Mouse (Mus musculus) mesoderm, embryonic 11.5 days (tissue): ENCODE measurements around the gene Cltrn.
A peak's percentile ranks its signal among the peaks of the same experiment; 100 is the strongest.

ENCODE experiments used
- DNase-seq: peaks from one replicate; pipeline ENCODE4 v3.0.0-alpha.2; 2012; ENCODE audit warnings: low read depth, low spot score

Cltrn gene

GRCm38 (mm10) chrX:164088582-164088981 lies at the start of gene Cltrn:
Cltrn (plus strand) TSS chrX:164088830.
- DNase-seq: no peak

- no peak for DNase-seq
Measured at GRCm38 (mm10) chrX:164038882-164039281, 49.7 kb upstream of the Cltrn start.

DNA sequence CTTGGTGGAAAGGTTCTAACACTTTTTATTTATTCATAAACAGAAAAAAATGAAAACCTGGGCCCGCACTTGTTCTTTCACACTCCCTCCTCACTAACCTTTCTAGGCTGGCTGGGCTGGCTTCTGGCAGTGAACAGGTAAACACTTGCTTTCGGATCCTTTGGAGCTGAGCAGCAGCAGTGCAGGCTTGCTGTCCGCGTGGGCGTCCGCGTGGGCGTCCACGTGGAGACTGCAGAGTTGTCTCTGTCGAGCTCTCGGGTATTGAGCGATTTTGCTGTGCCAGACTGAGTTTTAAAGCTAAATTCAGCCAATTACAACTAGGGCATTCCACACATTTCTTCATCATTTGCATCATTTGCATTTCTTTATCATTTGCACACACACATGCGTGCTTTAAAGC lies 46.6 kb upstream of the Cltrn start:
- no peak for DNase-seq

DNA sequence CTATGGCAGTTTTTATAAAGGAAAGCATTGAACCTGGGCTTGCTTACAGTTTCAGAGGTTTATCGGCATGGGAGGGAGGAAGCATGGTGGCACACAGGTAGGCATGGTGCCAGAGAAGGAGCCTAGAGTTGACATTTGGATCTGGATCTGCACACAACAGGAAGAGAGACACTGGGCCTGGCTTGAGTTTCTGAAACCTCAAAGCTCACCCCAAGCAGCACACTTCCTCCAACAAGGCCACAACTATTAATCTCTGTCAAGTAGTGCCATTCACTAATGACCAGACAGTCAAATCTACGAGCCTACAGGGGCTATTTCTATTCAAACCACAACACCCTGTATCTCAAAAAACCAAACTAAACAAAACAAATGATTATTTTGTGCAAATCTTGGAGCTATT lies 41.9 kb upstream of the Cltrn start:
- DNase-seq: no peak

GRCm38 (mm10) chrX:164055726-164056125 lies 32.9 kb upstream of the Cltrn start:
- no peak for DNase-seq

DNA sequence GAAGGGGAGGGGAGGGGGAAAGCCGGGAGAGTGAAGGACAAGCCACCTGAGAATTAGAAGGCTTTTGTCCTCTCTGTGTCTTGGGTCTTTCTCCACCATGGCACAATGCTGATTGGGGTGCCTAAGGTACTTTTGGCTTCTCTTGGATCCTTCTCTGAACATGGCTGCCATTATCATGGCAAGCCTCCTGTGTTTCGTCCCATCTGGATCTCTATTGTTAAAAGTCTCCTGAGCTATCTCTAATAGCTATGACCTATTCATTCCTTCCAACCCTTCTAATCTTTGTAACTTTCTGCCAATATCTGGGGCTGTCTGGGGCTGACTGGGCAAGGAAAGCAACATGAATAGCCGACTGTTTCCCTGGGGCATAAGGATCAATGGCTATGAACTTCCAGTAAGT lies 30.1 kb upstream of the Cltrn start:
- no peak for DNase-seq

DNA sequence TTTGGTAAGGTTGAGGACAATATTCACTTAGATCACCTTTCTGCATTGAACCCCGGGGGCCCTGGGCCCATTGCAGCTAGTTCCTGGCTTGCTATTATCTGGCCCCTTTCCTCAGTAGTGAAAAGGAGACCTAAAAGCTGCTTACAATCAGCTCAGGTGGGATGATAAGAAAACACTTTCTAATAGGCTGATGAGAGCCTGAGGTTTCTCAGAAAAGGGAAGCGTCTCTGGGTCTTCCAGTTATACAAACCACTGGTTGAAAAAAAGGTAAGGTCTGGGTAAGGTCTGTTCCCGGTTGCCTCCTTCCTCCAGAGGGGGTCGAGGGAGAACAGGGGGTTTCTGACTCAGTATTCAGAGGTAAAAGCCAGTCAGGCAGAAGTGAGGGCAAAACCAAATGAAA lies 29.6 kb upstream of the Cltrn start:
- DNase-seq: no peak

DNA sequence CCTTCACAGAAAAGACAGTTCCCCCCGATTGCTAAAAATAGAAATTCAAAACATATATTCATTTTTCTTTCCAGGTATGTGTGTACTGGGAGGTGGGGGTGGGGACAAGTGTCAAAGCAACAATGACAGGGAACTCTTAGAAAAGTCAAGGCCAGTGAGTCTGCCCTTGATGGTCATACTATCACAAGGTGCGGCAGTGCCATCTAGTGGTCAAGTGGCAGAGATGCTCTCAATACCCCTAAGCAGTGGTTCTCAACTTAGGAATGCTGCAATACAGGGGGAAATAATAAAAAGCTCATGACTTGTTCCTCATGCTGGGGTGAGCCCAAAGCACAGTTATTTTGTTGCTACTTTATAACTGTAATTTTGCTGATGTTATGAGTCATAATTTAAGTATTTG lies 22.4 kb upstream of the Cltrn start:
- peak; percentile 83 for DNase-seq

GRCm38 (mm10) chrX:164068968-164069367 lies 19.7 kb upstream of the Cltrn start:
- DNase-seq: no peak

- peak; percentile 94 for DNase-seq
Measured at GRCm38 (mm10) chrX:164076040-164076775, 12.4 kb upstream of the Cltrn start, which contains the start of gene Siah1b. Siah1b (minus strand) TSS chrX:164076493.

DNA sequence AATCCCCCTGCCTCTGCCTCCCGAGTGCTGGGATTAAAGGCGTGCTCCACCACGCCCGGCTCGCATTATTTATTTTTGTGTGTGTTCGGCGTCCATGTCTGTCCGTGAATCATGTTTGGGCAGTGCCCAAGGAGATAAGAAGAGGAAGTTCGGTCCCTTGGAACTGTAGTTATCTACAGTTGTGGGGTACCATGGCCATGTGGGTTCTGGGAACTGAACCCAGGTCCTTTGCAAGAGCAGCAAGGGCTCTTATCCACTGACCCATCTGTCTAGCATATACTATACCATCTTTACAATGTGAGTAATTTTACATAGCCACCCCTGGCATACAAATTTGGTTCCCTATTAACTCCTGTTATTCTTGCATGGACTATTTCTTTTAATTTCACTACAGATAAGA lies 6.6 kb upstream of the Cltrn start:
- no peak for DNase-seq

GRCm38 (mm10) chrX:164089916-164090315 lies 1.3 kb downstream of the Cltrn start:
- DNase-seq: no peak

- no peak for DNase-seq
Measured at GRCm38 (mm10) chrX:164092300-164093169, 3.9 kb downstream of the Cltrn start.

- no peak for DNase-seq
Measured at GRCm38 (mm10) chrX:164093435-164093834, 4.8 kb downstream of the Cltrn start.

- DNase-seq: no peak
Measured at GRCm38 (mm10) chrX:164095838-164096237, 7.2 kb downstream of the Cltrn start.

DNA sequence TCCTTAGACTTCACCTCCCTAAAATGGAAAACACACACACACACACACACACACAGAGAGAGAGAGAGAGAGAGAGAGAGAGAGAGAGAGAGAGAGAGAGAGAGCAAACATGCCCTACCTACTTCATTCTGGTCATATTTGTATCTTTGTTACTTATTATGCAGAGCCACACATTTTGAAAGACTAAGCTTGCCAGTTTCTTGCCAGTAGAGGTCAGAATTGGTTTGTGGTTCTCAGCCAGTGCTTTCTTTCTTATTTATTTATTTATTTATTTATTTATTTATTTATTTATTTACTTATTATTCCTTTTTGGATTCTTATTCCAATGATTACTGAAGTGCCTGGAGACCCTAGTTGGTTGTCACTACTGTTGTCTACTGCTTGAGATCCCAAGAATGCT lies 12.9 kb downstream of the Cltrn start:
- DNase-seq: no peak

DNA sequence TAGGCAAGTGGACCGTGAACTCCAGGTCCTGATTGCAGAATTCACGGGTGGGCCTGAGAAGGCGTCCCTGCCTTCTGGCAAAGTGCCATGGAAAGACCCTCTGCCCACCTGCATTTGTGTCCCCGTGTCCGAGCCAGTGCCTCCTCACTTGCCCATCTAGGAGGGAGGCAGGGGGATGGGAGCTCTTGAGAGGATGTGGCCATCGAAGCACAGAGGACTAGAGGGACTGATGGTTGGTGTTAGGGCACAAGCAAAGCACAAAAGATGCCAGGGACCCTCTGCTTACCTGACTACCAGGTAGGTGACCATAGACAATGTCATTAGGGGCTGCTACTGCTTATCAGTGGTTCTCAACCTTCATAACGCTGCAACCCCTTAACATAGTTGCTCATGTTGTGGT lies 13.6 kb downstream of the Cltrn start:
- DNase-seq: no peak

DNA sequence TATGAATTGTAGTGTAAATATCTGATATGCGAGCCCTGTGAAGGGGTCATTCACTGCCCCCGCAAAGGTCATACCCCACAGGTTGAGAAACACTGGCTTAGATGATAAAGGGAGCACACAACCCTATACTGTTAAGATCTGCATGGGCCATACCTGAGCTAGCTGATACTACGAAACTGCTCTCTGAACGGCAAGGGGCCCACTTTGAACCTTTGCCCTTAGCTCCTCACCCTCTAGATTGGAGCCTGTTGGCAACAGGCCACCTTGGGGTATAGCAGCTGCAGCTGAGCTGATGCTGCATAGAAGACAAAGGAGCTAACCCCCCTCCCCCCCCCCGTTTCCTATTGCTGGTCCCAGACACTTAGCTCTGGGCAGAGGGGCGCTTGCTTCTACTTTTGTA lies 14.0 kb downstream of the Cltrn start:
- DNase-seq: no peak

- no peak for DNase-seq
Measured at GRCm38 (mm10) chrX:164111146-164111545, 22.5 kb downstream of the Cltrn start.

DNA sequence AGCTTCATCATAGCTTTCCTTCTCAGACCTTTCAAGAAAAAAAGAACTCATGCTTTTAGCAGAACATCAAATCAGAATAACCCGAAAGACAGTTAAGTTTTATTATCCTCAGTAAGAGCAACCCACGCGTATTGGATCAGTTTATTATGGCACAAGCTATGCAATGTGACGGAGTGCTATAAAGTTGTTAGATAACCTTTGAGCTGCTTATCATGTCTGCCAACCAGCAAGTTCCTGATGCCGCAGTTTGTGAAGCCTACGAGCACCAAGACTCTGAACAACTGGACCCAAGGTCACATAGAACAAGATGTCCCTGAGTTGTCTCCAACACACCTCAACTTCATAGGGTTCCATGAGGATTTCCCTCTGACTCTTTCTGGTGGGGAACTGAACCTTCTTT lies 25.1 kb downstream of the Cltrn start:
- no peak for DNase-seq

DNA sequence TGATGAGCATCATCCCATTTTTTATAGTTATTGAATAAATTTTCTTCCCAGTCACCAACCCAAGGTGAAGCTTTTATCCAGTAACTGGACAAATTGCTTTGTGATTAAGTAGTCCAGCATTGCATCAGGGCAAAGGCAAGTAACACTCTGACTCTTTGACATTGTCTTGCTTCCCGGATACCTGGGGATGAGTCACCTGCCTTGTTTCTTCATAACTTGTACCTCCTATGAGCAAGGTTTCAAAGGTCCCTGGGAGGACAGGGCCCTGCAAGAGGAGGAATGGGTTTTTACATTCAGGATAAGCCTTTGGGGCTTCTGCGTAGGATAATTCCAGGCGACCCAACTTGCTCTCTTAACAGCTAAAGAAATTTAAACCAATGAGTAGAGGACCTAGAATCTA lies 35.3 kb downstream of the Cltrn start:
- DNase-seq: no peak

DNA sequence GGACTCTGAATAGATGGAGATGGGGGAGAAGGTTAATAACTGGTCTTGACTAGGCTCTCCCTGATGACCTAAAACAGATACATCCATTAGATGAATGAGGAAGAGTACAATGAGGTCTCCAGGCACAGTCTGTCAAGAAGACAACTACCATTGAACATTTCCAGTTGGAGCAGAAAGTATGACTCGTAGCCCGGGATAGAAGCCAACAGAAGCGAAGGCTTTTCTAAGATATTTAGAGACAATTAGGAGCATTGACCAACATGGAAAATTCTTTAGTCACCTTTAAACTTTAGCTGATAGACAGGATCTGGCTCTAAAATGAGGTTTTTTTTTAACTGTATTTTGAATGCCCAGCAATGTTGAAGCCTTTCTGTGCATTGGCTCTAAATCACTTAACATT lies 44.9 kb downstream of the Cltrn start:
- no peak for DNase-seq

GRCm38 (mm10) chrX:164135304-164135818 lies 46.7 kb downstream of the Cltrn start:
- DNase-seq: no peak
